In the genomic region with DNA sequence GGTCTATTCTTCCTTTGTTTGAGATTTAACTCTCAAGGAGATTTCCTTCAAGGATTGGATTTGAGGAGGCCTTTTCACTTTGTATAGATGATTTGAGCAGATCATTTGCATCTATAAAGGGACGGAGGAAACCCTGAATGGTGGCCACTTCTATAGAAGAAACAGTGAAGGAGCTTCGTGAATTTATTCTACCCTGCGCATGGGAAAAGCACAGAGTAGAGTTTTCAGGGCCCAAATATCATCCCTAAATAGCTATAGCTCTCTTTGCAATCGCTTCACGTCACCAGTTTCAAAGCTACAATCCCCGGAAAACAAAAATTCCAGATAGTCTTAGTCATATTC, we compare ENCODE assay signal across 8 mouse cellular contexts.
DNase-seq lines count a peak whose midpoint lies in the region; ATAC-seq and TF ChIP-seq lines count a peak whose summit lies in the region.

No protein-coding gene starts in this region.

- no peaks in the 10 kb centered on the region for H3K9me3 ChIP-seq in kidney, embryonic 14.5 days (ENCODE audit: control insufficient read depth, low read length)
- no peaks in the 10 kb centered on the region for H3K9me3 ChIP-seq in hindbrain, embryonic 10.5 days
- no peaks in the 10 kb centered on the region for H3K9me3 ChIP-seq in midbrain, embryonic 15.5 days

- H3K4me2 ChIP-seq in kidney, embryonic 14.5 days (replicated peaks; ENCODE audit: low read depth, low read length) = no peak overlapping the region
- peak overlapping the region; percentile 38 for H3K4me2 ChIP-seq in midbrain, embryonic 15.5 days

- no peak for ATAC-seq in kidney, embryonic 14.5 days (ENCODE audit: low FRiP score, low TSS enrichment)
- ATAC-seq in midbrain, embryonic 15.5 days (replicated peaks) = no peak

- WGBS in kidney, embryonic 14.5 days = 76% methylated on average over 6 of the region's 6 CpGs
- 37% methylated on average over 6 of the region's 6 CpGs for WGBS in hindbrain, embryonic 10.5 days
- WGBS in midbrain, embryonic 15.5 days = 8% methylated on average over 6 of the region's 6 CpGs

- peaks cover 9% of the 10 kb centered on the region for H3K4me1 ChIP-seq in kidney, embryonic 14.5 days (ENCODE audit: control insufficient read depth, insufficient read depth, low read length)
- peaks cover 2% of the 10 kb centered on the region for H3K4me1 ChIP-seq in cortical plate, adult 2 months (ENCODE audit: control insufficient read depth, insufficient read depth, low read length)
- peaks cover 46% of the 10 kb centered on the region for H3K4me1 ChIP-seq in hindbrain, embryonic 10.5 days (replicated peaks)
- peaks cover 37% of the 10 kb centered on the region for H3K4me1 ChIP-seq in midbrain, embryonic 15.5 days

- H3K4me3 ChIP-seq in kidney, embryonic 14.5 days (ENCODE audit: low read length) = no peak overlapping the region
- no peak overlapping the region for H3K4me3 ChIP-seq in cortical plate, adult 2 months (ENCODE audit: insufficient read depth, low read length)
- H3K4me3 ChIP-seq in hindbrain, embryonic 10.5 days = peak overlapping the region; percentile 38
- H3K4me3 ChIP-seq in midbrain, embryonic 15.5 days = no peak overlapping the region; the same call in 1 of the 2 replicates

- intact Hi-C loops in gastrocnemius, postnatal 14 days (cut with DNase I; ENCODE audit: low total_unique reads) = no loop called here

- TF ChIP-seq POLR2A in cortical plate, adult 2 months (IDR thresholded peaks at IDR 0.05; ENCODE audit: extremely low read depth, insufficient read depth, low read length) = no peak

- no peak overlapping the region for H3K9ac ChIP-seq in kidney, embryonic 14.5 days (ENCODE audit: low read depth, low read length)
- H3K9ac ChIP-seq in midbrain, embryonic 15.5 days = no peak overlapping the region

- H3K27ac ChIP-seq in kidney, embryonic 14.5 days (ENCODE audit: low read depth, low read length) = peak overlapping the region; percentile 49; the same call in 1 of the 2 replicates
- H3K27ac ChIP-seq in cortical plate, adult 2 months (ENCODE audit: insufficient read depth, low read length) = peak overlapping the region; percentile 76
- H3K27ac ChIP-seq in hindbrain, embryonic 10.5 days = peak overlapping the region; percentile 94
- peak overlapping the region; percentile 82 for H3K27ac ChIP-seq in midbrain, embryonic 15.5 days

- DNase-seq in kidney, postnatal 4 days = no peak
- DNase-seq in hindbrain, embryonic 10.5 days (ENCODE audit: low spot score) = peak; percentile 7
- no peak for DNase-seq in cerebellum, adult 11 months
- no peak for DNase-seq in gastrocnemius, postnatal 14 days
- no peak for DNase-seq in frontal cortex, adult 2 months (ENCODE audit: extremely low spot score in 1 of 2, low spot score in 1 of 2)

- no peaks in the 10 kb centered on the region for H3K27me3 ChIP-seq in kidney, embryonic 14.5 days (ENCODE audit: control insufficient read depth, insufficient read depth, low read length)
- H3K27me3 ChIP-seq in hindbrain, embryonic 10.5 days (ENCODE audit: insufficient read depth, poor library complexity, severe bottlenecking) = no peaks in the 10 kb centered on the region
- no peaks in the 10 kb centered on the region for H3K27me3 ChIP-seq in midbrain, embryonic 15.5 days (replicated peaks)

- no peaks in the 10 kb centered on the region for H3K36me3 ChIP-seq in kidney, embryonic 14.5 days (ENCODE audit: control insufficient read depth, insufficient read depth, low read length)
- no peaks in the 10 kb centered on the region for H3K36me3 ChIP-seq in hindbrain, embryonic 10.5 days
- H3K36me3 ChIP-seq in midbrain, embryonic 15.5 days (replicated peaks) = no peaks in the 10 kb centered on the region

- no peak for TF ChIP-seq CTCF in cortical plate, adult 2 months (IDR thresholded peaks at IDR 0.05; ENCODE audit: extremely low read depth, insufficient read depth, low read length)
